Mouse (Mus musculus): ENCODE data around the gene Mknk1. TPM values are rescaled to one million over a fixed set of nuclear protein-coding genes. Genes with fewer than 3 reads are reported as not detected.

The Mknk1 gene
- polyA plus RNA-seq, 1 experiment from 2014 or later, result 19.6 TPM

DNA sequence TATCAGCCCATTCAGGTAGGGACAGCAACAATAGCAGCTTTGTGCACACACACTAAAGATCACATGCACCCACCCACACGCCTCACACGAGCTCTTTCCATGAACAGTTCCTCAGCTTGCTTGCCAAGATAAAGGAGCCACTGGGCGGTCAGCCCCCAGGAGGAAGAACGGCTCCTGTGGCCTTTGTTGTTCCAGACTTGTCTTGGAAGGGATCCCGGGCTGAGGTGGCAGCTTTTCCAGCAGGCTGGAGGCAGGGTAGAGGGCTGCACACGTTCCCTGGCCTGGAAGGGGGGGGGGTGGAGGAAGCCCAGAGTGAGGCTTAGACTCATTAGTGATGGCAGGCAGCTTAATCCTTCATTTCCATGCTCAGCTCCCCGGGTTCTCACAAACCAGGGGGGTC is 69.6 kb downstream of the Mknk1 start:
- Histone ChIP-seq H3K27me3 (replicated peaks; ENCODE audit: control insufficient read depth, insufficient read depth, low read length) (peaks cover 20% of the 10 kb centered on the region), H3K36me3 (ENCODE audit: control insufficient read depth, insufficient read depth, low read length) (no peaks in the 10 kb centered on the region), H3K4me3 (ENCODE audit: low read depth, low read length) (no peak overlapping the region), H3K4me2 (ENCODE audit: low read length) (no peak overlapping the region), H3K27ac (ENCODE audit: low read depth, low read length) (no peak overlapping the region), H3K4me1 (ENCODE audit: control insufficient read depth, insufficient read depth, low read length) (peaks cover 9% of the 10 kb centered on the region; the same call in 1 of the 2 replicates), H3K9me3 (replicated peaks; ENCODE audit: control insufficient read depth, low read length) (no peaks in the 10 kb centered on the region), H3K9ac (ENCODE audit: low read length) (no peak overlapping the region)
- DNase-seq (ENCODE audit: low spot score) (peak; percentile 85), ATAC-seq (peak; percentile 89)
- 2% methylated on average over 7 of the region's 7 CpGs for WGBS

DNA sequence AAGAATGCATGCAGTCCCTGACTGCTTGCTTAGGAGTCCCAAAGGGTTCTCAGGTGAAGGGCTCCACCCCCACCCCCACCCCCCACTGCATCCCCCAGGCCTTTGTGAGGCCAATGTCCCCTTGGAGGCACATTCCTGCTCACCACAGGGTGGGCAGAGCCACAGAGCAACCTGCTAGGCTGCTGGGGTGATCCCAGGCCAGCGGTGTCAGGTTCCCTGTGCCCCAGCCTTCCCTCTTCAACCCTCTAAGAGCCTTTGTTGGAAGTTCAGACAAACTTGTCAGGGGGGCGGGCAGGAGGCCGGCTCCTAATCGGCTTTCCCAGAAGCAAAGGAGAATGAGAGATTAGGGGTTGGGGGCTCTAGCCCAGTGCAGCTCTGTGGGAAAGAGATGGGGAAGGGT is 72.6 kb downstream of the Mknk1 start:
- DNase-seq (ENCODE audit: low spot score) (no peak), ATAC-seq (no peak)

DNA sequence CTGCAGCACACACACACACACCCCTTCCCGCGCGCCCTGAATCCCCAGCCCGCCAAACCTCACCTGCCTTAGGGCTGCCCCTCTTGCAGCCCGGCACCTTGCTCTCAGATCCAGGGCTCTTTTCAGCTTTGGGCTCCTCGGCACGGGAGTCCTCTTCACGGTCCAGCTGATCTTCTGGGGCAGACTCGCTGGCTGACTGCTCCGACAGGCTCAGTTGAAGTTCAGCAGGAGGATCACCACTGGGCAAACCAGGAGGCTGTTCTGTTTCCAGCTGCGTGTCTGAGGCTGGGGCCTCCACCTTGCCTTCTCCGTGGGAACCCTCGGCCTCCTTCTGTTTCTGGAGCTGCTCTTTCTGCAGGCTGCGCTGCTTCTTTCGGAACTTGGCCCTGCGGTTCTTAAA is 80.9 kb downstream of the Mknk1 start:
- no peak overlapping the region for H3K4me2 ChIP-seq (ENCODE audit: low read length)
- no peaks in the 10 kb centered on the region for H3K36me3 ChIP-seq (ENCODE audit: control insufficient read depth, insufficient read depth, low read length)
- DNase-seq (ENCODE audit: low spot score) (no peak), ATAC-seq (no peak)
- H3K4me1 ChIP-seq (ENCODE audit: control insufficient read depth, insufficient read depth, low read length), result no peaks in the 10 kb centered on the region
- H3K4me3 ChIP-seq (ENCODE audit: low read depth, low read length), result no peak overlapping the region
- no peaks in the 10 kb centered on the region for H3K9me3 ChIP-seq (replicated peaks; ENCODE audit: control insufficient read depth, low read length)
- no peak overlapping the region for H3K9ac ChIP-seq (ENCODE audit: low read length)
- peaks cover 11% of the 10 kb centered on the region for H3K27me3 ChIP-seq (replicated peaks; ENCODE audit: control insufficient read depth, insufficient read depth, low read length)
- 80% methylated on average over 16 of the region's 16 CpGs for WGBS
- H3K27ac ChIP-seq (ENCODE audit: low read depth, low read length), result no peak overlapping the region

More for the DNA sequence above, 72.6 kb downstream of the Mknk1 start:
- WGBS, result 5% methylated on average over 4 of the region's 4 CpGs
- H3K9me3 ChIP-seq (replicated peaks; ENCODE audit: control insufficient read depth, low read length), result no peaks in the 10 kb centered on the region
- peaks cover 7% of the 10 kb centered on the region for H3K27me3 ChIP-seq (replicated peaks; ENCODE audit: control insufficient read depth, insufficient read depth, low read length)
- H3K4me3 ChIP-seq (ENCODE audit: low read depth, low read length), result no peak overlapping the region
- 0 out of 2 replicates have a peak, but pooled peaks cover 4% of the 10 kb centered on the region for H3K4me1 ChIP-seq (ENCODE audit: control insufficient read depth, insufficient read depth, low read length)
- no peak overlapping the region for H3K27ac ChIP-seq (ENCODE audit: low read depth, low read length)
- H3K4me2 ChIP-seq (ENCODE audit: low read length), result no peak overlapping the region
- no peaks in the 10 kb centered on the region for H3K36me3 ChIP-seq (ENCODE audit: control insufficient read depth, insufficient read depth, low read length)
- no peak overlapping the region for H3K9ac ChIP-seq (ENCODE audit: low read length)

DNA sequence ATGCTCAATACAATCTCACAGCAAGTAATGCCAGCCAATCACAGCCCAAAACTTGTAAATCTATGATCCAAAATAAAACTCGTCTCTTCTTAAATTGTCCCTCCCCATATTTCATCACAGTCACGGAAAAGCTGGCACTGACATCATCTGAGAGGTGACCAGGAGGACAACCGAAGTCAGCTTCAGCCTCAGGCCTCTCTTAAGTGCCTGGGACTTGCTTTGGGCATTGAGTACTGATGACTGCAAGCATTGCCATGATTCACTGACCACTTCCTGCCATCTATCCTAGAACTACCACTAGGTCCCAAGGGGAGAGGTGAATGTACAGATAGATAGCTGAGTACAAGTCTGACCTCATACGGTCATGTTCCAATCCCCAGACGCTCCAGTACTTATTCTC is 83.7 kb downstream of the Mknk1 start:
- Histone ChIP-seq H3K27me3 (replicated peaks; ENCODE audit: control insufficient read depth, insufficient read depth, low read length) (peaks cover 12% of the 10 kb centered on the region), H3K27ac (ENCODE audit: low read depth, low read length) (no peak overlapping the region), H3K4me3 (ENCODE audit: low read depth, low read length) (no peak overlapping the region), H3K9me3 (replicated peaks; ENCODE audit: control insufficient read depth, low read length) (no peaks in the 10 kb centered on the region), H3K9ac (ENCODE audit: low read length) (no peak overlapping the region), H3K4me1 (ENCODE audit: control insufficient read depth, insufficient read depth, low read length) (no peaks in the 10 kb centered on the region), H3K4me2 (ENCODE audit: low read length) (no peak overlapping the region), H3K36me3 (ENCODE audit: control insufficient read depth, insufficient read depth, low read length) (no peaks in the 10 kb centered on the region)
- DNase-seq (ENCODE audit: low spot score) (no peak), ATAC-seq (no peak)
- WGBS, result 87% methylated on average over 5 of the region's 5 CpGs

DNA sequence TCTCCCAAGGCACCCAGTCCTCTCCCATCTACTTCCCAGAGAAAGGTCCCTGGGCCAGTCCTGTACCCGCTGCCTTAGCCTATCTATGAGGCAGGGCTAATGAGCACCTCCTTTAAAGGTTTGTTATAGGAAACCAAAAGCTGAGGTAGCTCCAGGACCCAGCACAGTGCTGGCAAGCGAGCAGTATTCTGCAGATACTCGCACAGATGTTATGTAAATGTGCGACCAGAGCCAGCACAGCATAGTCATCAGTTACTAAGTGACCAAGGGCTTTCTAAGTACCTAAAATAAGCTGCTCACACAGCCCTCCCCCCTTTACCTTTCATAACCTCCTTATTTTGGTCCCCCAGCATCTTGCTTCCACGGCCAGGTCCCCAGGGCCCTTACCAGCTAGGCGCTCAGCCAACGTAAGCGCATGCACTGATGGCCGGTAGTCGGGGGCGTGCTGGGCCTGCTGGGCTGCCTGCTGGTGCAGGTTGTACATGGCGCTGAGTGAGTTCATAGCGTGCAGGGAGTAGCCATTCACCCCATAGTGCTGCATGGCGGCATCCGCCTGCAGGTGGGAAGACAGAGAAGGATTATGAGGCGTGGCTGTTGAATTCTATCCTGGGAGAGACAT is 84.4 kb downstream of the Mknk1 start:
- H3K36me3 ChIP-seq (ENCODE audit: control insufficient read depth, insufficient read depth, low read length), result no peaks in the 10 kb centered on the region
- no peak overlapping the region for H3K9ac ChIP-seq (ENCODE audit: low read length)
- peaks cover 9% of the 10 kb centered on the region for H3K27me3 ChIP-seq (replicated peaks; ENCODE audit: control insufficient read depth, insufficient read depth, low read length)
- WGBS, result 67% methylated on average over 16 of the region's 16 CpGs
- ATAC-seq (no peak), DNase-seq (ENCODE audit: low spot score) (no peak)
- no peaks in the 10 kb centered on the region for H3K9me3 ChIP-seq (replicated peaks; ENCODE audit: control insufficient read depth, low read length)
- H3K4me3 ChIP-seq (ENCODE audit: low read depth, low read length), result no peak overlapping the region
- no peaks in the 10 kb centered on the region for H3K4me1 ChIP-seq (ENCODE audit: control insufficient read depth, insufficient read depth, low read length)
- H3K4me2 ChIP-seq (ENCODE audit: low read length), result no peak overlapping the region
- no peak overlapping the region for H3K27ac ChIP-seq (ENCODE audit: low read depth, low read length)

DNA sequence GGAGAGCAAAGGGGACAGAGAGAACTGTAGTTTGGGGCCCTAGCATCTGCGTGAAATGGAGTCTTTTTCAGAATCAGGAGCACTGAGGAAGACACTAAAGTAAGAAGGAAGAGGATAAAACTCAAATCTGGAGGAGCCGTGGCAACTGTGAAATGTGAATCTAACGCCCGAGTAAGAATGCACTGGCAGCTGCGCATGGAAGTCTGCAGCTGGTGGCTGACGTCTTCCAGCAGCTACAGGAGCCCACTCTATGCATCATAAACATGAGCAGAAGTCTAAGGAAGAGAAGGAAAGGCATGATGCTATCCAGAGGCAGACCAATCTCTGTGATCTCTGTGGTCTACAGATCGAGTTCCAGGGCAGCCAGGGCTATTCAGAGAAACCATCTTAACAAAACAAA is 88.6 kb downstream of the Mknk1 start:
- Histone ChIP-seq H3K27ac (ENCODE audit: low read depth, low read length) (no peak overlapping the region), H3K4me1 (ENCODE audit: control insufficient read depth, insufficient read depth, low read length) (no peaks in the 10 kb centered on the region), H3K36me3 (ENCODE audit: control insufficient read depth, insufficient read depth, low read length) (no peaks in the 10 kb centered on the region), H3K4me2 (ENCODE audit: low read length) (no peak overlapping the region), H3K4me3 (ENCODE audit: low read depth, low read length) (no peak overlapping the region), H3K27me3 (replicated peaks; ENCODE audit: control insufficient read depth, insufficient read depth, low read length) (peaks cover 45% of the 10 kb centered on the region), H3K9ac (ENCODE audit: low read length) (no peak overlapping the region), H3K9me3 (replicated peaks; ENCODE audit: control insufficient read depth, low read length) (no peaks in the 10 kb centered on the region)
- WGBS, result 63% methylated on average over 7 of the region's 7 CpGs
- no peak for DNase-seq (ENCODE audit: low spot score)
- no peak for ATAC-seq

Other genes with a start within 250 kb of the Mknk1 start
- not detected in 2 replicates for gene Cyp4a32, start 238.2 kb upstream of the Mknk1 start, polyA plus RNA-seq (2014; fragmentation: Nextera tagmentation; extraction: Ambion mirVana)
- gene Cyp4b1, start 191.5 kb upstream of the Mknk1 start, polyA plus RNA-seq (2014; fragmentation: Nextera tagmentation; extraction: Ambion mirVana), result 0.33 TPM in 2 replicates
- 17.7 and 23.4 TPM in 2 replicates for gene Efcab14, start 101.5 kb upstream of the Mknk1 start, polyA plus RNA-seq (2014; fragmentation: Nextera tagmentation; extraction: Ambion mirVana)
- not detected in 2 replicates for gene Tex38, start 58.2 kb upstream of the Mknk1 start, polyA plus RNA-seq (2014; fragmentation: Nextera tagmentation; extraction: Ambion mirVana)
- 30.1 and 36.2 TPM in 2 replicates for gene Atpaf1, start 54.4 kb upstream of the Mknk1 start, polyA plus RNA-seq (2014; fragmentation: Nextera tagmentation; extraction: Ambion mirVana)
- 3.1 and 3.9 TPM in 2 replicates for gene Mob3c, start 11.1 kb upstream of the Mknk1 start, polyA plus RNA-seq (2014; fragmentation: Nextera tagmentation; extraction: Ambion mirVana)
- 0.31 TPM in 1 of 2 replicates, not detected in the other for gene Kncn, start 45.2 kb downstream of the Mknk1 start, polyA plus RNA-seq (2014; fragmentation: Nextera tagmentation; extraction: Ambion mirVana)
- gene 6430628N08Rik, start 51.5 kb downstream of the Mknk1 start, polyA plus RNA-seq (2014; fragmentation: Nextera tagmentation; extraction: Ambion mirVana), result not detected in 2 replicates
- gene Dmbx1, start 100.7 kb downstream of the Mknk1 start, polyA plus RNA-seq (2014; fragmentation: Nextera tagmentation; extraction: Ambion mirVana), result 0.05 TPM in 2 replicates
- 7.0 and 7.3 TPM in 2 replicates for gene Faah, start 178.7 kb downstream of the Mknk1 start, polyA plus RNA-seq (2014; fragmentation: Nextera tagmentation; extraction: Ambion mirVana)
- gene Nsun4, start 214.7 kb downstream of the Mknk1 start, polyA plus RNA-seq (2014; fragmentation: Nextera tagmentation; extraction: Ambion mirVana), result 14.2 and 15.3 TPM in 2 replicates
- gene Uqcrh, start 235.9 kb downstream of the Mknk1 start, polyA plus RNA-seq (2014; fragmentation: Nextera tagmentation; extraction: Ambion mirVana), result 479 and 583 TPM in 2 replicates
- gene Lrrc41, start 236.1 kb downstream of the Mknk1 start, polyA plus RNA-seq (2014; fragmentation: Nextera tagmentation; extraction: Ambion mirVana), result 67.9 and 74.0 TPM in 2 replicates

All from forebrain, embryonic 14.5 days (tissue).